Mouse (Mus musculus): Measurements from ENCODE around the gene Pon1. TPM values are rescaled to one million over a fixed set of nuclear protein-coding genes. Genes with fewer than 3 reads are reported as not detected.
A peak's percentile ranks its signal among the peaks of the same experiment; 100 is the strongest.
"Not testable (repeated sequence)": the region's sequence is repeated elsewhere in the genome, so short reads cannot be mapped to it uniquely, and the experiment has no call there.

Gene Pon1
- 1 to 10 TPM; 1.3 to 4.7 (median 2.8) TPM for total RNA-seq (2022)

DNA sequence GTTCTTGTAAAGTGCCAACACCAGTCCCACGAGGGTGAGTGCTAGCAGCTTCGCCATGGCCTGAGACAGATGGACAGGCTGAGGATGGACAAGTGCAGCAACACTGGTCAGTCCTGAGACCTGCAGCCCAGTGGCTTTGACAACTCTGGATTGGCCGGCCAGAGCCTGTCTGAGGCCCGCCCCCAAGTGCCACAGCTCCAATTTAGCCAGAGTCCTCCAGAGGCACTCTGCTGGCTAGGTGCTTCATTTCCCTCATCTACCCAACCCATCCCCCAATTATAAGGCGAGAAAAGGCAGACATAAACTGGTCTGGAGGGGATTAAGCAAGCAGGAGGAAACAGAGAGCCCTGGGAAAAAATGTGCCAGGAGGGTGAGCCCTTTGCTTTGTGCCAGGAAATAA lies at the start of gene Pon1:
Gene Pon1 (minus strand): TSS at position 254 of the 400 bp plus-strand sequence.
- DNase-seq, result no peak

DNA sequence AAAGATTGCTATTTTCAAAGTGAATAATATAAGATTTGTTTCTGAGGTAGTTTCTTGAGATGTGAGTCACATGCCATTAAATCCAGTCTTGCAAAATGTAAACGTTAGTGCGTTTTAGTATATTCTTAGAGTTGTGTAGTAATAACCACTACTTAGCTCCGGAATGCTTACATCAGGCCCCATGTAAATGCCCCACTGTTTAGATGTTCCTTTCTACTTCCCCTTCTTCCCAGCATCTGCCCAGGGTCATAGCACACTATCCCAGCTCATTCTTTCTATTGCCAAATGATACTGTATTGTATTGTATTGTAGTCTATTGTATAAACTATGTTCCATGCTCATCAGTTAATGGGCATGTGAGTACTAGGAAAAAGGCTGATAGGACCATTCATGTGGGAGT lies 45.1 kb upstream of the Pon1 start:
- no peak for DNase-seq

DNA sequence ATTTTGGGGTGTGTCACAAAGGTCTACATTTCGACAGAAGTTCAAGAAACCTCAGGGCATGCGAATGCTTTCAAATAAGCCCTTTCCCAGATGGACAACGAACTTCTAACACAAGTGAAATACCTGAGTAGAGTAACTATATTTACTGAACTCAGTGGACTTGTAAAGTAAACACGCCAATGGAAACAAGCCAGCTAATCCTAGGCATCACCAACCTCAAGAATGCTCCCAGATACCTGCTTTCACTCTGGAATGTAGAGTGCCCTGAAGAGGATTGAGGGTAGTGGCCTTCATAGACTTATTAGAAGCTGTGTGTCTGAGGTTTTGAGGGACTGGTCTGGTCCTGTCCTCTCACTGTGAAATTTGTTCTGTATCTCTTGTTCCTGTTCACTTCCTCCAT lies 43.8 kb upstream of the Pon1 start:
- no peak for DNase-seq

DNA sequence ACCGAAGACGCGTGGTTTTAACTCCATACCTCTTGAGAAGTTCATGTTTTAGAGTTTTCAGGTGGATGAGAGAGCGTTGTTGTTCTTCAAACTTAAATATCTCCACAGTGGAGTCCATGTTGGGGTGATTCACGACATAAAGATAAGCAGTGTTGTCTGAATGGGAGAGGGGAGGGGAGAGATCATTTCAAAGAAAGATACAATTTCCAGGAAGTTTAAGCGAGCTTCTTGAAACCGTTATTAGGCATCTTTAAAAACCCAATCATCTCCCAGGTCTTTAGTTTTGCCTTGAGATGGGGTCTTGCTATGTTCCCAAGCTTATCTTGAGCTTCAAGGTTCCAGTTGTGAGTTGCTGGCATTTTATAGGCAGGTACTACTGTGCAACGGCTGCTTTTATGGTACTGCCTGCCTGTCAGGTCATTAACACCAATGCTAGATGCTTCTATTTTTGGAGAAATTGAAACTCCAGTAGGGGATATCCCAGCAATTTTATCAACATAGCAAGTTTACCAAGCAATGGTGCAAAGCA lies 43.2 kb upstream of the Pon1 start:
- no peak for DNase-seq

DNA sequence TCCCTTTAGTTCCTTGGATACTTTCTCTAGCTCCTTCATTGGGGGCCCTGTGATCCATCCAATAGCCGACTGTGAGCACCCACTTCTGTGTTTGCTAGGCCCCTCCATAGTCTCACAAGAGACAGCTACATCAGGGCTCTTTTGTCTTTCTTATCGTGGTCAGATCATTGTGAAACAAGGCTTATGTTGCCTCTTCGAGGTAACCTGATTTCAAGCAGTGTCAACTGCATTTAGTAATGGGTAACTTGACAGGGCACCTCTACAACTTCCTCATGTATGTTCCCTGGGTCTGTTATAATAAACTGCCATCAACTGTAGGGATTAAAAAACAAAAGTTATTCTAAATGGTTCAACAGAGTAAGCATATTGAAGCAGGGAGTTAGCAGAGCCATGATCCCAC lies 40.8 kb upstream of the Pon1 start:
- no peak for DNase-seq

DNA sequence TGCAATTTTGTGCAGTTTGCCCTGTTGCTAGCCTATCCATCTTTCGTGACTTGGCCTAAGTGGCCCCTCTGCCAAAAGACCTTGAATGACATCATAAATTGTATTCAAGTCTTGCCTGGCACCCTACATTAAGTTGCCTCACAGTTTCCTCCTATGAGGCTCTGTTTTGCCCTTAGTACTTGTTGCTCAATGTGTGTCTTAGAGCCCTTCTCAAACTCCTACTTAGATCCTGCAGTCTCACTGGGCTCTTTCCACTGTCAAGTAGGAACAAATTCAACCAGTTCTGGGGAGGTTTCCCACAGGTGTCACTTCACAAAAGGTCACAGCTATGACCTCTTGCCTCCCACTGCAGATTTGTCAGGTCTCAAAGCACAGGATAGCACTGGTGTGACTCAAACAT lies 40.1 kb upstream of the Pon1 start:
- DNase-seq, result peak; percentile 68

DNA sequence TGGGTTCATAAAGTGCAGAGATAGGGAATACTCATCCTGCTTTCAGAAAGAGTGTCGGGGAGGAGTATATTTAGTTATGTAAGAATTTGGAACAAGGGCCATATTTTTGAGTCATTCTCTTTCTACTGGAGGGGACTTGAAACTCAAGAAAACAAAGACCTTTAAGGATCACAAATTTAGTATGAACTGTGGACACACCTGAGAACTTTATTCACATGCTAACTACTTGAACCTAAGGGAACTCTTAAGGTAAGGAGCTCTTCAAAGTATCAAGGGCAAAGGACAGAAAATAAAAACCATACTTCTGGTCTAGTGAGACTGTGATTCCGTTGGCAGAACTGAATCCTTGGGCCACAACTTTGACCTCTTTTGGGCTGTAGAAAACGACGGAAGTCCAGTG lies 38.3 kb upstream of the Pon1 start:
- DNase-seq, result no peak

DNA sequence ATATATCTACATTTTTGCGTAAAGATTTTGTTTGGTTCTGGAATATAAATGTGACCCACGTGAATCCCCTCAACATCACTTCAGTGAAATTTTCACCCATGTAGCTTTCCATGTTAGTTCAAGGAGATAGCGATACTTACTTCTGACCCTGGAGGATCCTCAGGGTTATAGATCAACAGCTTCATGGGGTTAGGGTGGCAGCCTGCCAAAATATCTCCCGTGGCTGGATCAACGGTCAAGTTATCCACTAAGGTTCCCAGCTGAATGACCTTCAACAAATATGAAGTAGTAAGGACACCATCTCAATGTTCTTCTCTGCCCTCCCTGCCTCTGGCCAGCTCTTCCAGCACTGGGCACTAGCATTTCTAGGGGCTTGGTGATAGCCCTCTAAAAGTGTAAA lies 36.5 kb upstream of the Pon1 start:
- DNase-seq, result no peak

DNA sequence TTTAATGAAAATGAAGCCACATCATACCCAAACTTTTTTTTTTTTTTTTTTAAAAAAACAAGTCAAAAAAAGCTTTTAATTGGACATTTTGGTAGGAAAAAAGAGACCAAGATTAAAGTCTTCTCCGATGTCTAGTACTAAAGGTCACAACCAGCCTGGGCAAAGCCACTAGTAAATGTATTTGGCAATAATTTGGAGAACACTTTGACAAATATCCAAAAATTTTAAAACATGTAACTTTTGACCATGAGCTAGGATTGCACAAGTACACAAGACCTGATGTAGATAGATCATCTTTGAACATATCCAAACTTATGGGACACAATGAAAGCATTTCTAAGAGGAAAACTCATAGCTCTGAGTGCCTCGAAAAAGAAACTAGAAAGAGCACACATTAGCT lies 29.8 kb upstream of the Pon1 start:
- DNase-seq, result not testable (repeated sequence)

DNA sequence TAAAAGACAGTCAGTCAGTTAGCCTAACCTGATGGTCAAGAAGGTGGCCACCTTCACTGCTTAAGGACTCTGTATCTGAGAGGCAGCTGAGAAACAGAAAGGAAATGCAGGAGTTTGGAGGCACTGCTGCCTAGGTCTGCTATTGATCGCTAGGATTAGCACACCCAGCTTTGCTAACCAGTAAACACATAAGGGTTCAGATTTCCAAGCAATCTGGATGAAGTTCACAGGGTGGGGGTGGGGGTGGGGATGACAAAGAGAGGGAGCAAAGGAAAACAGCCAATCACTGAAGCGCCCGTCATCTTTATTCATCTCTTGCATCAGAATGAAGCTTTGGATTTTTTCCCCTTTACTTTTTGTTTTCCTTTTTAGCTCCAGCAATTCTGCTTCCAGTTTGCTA lies 28.3 kb upstream of the Pon1 start:
- DNase-seq, result no peak

DNA sequence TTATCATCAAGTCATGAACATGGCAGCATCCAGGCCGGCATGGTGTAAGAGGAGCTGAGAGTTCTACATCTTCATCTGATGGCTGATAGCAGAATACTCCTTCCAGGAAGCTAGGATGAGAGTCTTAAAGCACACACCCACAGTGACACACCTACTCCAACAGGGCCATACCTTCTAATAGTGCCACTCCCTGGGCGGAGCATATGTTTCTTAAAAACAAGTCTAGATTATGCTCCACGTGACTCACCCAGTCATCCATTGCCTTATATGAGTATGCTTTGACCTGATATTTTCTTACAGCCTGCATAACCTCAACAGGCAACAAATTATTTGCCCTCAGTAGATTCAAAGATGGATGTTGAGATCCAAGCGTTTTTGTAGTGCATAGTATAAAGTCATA lies 24.4 kb upstream of the Pon1 start:
- DNase-seq, result no peak

DNA sequence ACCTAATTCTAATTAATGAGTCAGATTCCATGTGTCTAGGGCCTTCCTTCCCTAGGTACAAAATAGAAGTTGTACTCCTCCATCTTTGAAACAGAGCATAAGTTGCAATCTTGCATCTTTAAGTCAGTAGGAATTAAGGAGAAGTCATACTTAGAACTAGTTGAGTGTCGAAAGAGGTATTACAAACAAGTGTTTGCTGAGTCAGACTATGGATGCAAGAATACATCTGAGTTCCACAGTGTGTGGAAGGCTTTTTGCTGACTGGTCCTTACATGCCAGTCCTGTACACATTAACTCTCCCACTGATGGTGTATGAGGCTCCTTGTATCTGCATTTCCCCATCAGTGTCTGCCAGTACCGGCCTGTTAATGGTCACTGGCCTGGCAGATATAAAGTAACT lies 14.1 kb upstream of the Pon1 start:
- no peak for DNase-seq

DNA sequence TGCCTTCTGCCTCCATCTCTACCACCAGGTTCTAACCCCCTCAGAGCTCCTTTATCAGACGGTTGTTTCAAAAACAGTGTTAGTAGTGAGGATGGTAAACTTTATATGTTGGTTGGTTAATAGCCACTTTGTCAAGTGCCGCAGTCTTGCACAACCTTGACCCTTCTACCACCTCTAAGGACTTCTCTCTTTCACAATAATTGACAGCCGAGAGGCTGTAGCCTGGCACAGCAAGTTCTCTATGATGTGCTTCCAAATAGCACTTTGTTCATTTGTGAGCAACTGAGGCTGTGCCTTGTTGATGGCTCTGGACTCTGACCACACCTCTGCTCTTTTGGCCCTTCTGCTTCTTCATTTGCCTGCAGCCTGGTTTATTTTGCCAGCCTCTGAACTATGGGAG lies 6.2 kb upstream of the Pon1 start:
- DNase-seq, result peak; percentile 10

DNA sequence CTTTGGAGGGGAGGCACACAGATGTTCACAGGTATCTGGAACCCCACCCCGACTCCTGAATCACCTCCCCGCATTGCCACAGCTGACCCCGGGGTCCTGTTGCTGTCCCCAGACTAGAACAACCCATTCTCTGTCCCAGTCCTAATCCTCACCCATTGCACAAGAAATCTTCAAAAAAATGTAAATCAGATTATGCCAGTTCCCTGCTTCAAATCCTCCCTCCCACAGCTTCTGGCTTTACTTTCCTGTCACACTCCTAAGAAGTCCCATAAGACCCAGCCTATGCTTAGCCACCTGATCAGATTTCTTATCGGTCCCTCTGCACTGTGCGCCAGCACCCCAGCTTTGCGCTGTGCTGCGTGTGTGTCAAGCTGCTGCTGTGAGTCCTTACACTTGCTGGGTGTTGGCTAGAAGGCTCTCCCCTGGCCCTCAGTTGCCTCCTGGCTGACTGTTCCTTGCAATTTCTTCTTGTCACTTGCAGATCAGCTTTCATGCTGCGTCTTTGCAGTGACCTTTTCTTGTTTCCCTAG lies 5.7 kb upstream of the Pon1 start:
- DNase-seq, result no peak

DNA sequence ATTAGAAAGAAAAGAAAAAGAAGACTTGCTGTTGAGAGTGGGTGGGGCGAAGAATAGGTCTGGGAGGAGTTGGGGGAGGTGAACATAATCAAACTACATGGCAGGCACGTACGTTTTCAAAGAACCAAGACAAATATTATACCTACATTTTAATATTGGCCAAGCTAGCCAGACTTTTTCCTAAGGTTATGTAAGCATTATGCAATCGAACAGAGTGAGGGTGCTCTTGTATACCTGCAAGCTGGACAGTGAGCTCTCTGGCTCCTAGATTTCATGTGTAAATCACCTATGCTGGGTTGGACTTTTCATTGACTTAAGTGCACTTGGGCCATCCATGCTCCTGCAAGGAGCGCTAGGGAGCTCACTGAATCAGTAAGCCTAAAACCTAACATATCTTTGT lies 4.8 kb upstream of the Pon1 start:
- no peak for DNase-seq

DNA sequence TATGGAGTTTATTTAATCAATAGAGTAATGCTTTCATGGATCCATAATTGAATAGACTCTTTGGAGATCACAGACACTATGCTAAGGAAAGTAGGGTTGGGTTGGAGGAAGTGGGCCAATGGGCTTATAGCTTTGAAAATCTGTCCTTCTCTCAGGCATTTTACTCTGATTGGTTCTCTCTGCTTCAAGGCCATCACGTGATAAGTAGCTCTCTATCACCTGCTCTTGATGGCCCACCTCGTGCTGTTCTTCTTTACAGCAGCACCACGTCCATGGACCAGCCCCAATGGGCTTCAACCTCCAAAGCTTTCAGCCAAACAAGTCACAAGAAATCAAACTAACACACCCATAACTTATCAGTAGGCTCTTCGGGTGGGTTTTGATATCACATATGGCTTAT lies 3.0 kb downstream of the Pon1 start:
- no peak for DNase-seq

DNA sequence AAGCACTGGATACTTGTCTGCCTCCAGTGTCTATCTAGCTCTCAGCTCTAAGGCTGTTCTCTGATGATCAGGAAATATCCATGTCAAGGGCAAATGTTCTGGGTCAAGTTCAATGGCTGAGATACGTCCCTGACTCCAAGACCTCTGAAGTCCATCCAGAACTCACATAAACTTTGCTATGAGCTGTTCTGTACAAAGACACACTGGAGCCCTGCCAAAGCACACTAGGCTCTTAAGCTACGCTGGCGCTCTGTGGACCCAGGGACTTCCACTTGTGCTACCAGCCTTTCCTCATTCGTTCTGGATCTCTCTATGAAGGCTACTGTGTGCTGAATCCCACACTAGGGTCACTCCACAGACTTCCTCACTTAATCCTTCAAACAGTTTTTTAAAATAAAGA lies 4.2 kb downstream of the Pon1 start:
- peak; percentile 74 for DNase-seq

DNA sequence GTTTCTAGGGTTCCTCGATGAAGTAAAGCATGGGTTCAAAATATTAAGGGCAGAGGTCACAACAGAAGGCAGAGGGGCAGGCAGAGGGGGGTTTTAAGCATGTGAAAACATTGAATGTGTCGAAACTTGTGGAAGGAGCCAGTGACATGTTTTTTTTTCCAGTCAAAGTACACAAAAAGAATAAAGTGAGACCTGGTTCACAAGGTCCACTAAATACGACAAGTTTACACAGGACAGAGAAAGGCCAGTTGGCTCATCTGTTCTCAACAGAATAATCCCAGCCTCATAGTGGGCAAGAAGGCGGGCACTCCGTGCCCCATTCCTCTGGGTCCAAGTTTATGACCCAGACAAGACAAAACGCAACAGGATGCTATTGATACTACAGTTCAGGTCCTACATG lies 4.8 kb downstream of the Pon1 start:
- no peak for DNase-seq

DNA sequence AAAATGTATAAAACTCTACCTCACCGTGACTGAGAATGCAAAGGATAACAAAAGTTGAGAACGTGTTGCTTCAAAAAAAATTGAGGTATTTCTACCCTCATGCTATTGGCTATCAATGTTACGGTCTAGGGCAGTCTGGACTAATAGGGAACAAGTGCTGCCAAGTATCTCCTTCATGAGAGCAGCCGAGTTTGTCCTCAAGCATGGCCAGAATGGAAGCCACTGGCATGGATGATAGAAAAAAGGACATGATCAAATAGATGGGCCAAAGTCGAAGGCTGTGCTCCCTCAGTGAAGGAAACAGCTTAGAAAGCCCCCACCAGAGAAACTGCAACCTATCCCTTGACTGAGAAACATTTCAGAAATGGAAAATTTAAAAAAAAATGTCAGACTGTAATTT lies 5.7 kb downstream of the Pon1 start:
- no peak for DNase-seq

DNA sequence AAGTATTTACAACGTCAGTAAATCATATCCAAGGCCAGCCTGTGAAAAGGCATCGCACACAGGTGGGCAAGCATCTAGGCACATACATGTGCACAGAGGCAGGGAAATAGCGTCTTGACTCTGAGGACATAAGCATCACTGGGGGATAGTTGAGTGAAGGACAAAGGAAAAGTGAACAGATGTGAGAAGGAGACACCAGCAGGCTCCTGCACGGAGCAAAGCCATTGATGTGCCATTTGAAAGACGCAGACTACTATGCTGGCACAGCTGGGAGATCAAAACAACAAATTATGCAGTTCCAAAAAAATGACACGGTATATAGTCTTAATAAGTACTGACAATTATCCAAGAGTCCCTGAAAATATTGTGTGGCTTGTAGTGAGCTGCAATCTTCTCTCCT lies 6.2 kb downstream of the Pon1 start:
- DNase-seq, result no peak

DNA sequence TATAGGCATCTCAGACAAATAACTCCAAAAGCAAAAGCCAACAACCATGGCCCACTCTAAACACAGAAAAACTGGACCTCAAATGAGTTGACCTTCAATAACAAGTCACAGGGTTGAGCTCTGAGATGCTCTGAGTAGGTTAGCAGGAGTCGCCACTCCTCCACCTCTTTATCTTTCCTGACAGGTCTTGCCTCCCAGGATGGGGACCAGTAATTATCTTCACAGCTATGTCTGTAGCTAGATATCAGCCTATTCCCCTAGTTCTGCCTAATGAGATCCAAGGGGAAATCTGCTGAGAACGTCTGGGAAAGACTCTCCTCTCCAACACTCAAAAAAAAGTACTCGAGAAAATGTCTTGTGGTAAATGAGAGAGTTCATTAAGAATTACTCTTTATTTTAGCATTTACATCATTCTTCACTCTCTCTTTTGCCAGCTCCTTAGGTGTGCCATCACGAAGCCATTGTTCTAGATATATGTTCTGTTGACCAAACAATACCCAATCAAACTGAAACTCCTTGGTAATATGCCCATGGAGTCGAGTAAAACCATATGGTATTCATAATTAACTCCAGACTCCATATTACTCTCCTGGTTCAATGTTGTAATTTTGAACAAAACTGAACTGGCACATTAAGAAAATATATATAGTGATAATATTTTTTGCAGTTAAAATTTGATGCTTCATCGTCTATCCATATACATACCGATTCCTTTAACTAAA lies 7.4 kb downstream of the Pon1 start:
- no peak for DNase-seq

DNA sequence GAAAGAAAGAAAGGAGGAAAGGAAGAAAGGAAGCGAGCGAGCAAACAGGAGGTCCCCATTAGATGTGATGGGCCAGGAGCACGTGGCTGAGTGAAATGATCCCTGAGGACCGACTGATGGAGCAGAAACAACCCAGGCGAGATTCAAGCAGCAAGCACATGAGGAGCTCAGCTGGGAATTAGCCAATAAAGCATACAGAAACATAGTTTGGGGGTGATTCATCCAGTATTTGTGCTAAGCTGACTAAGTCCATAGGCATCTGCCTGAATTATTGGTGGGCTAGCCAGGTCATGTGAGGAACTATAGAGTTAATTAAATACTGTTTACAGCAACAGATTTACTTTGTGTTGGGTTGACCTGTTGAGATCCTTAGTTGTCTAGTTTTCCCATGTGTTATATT lies 13.1 kb downstream of the Pon1 start:
- DNase-seq, result no peak

DNA sequence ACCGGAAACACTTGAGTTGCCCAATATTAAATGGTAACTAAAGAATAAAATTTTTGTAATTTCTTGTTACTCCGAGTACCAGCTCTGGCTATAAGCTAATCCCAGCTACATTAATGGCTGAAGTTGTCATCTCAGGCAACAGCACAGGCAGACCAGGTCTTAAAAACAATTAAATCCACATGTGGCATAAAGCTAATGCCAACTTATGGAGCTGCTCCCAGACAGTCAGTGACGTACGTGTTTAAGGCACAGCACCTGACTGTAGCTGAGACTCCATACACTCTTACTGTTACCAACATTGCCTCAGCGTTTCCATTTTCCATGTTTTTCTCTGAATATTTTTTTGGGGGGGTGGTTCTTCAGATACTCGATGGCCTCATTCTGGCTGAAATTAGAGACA lies 14.6 kb downstream of the Pon1 start:
- DNase-seq, result no peak

DNA sequence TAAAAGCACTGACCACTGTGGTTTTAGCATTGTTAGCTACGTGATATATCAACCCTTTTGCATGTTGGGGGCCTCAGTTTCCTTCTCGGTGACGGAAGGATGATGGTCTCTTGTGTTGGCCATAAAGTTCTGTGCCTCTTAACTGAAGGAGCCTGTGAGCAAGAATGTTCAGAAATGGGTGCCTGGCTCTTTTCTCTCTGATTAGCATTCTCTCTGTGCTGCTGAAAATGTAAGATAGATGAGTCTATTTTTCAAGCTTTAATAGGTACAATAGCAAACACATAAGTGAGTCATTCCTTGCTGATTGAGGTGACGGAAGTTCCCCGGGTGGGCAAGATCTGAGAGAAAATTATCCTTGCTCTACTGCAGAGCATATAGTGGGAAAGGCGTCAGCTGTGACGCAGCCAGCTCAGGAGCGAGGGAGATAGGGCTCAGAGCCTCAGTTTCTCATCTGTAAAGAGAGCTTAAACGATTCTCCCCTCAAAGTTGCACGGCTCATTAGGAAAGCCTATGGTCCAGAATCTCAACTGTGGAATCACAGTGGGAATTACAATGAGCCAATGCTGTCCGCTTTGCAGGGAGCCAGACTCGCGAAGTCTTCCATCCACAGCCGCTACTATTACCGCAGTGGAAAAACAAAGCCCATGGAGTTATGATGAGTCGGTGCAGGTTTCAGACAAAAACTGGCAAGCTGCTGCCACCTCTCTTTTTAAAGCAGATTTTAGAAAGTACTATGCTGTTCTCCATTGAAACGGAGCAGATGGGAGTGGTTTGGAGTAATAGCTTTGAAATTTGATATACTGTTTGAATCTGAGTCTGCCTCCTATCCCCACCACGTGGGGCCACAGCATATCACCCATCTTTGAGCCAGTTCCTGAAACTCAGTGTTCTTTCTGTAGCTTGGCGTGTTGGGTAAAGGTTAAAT lies 15.5 kb downstream of the Pon1 start:
- no peak for DNase-seq
